Mouse (Mus musculus) left cerebral cortex, postnatal 25 days (tissue): ENCODE data around the gene Haus8. TPM values are rescaled to one million over a fixed set of nuclear protein-coding genes. Genes with fewer than 3 reads are reported as not detected.
"Not testable (repeated sequence)": the region's sequence is repeated elsewhere in the genome, so short reads cannot be mapped to it uniquely, and the experiment has no call there.

ENCODE experiments used
- DNase-seq, 2 experiments: peaks; one replicate each; pipeline ENCODE4 v3.0.0; 2022; ENCODE audit warnings: low spot score in 2 of 2, mixed read lengths in 1 of 2
- intact Hi-C: fragments of 180-260 bp; cut with DNase I; formaldehyde crosslinking; loops from one replicate; pipeline ENCODE4 v1.15.1; 2025
- total RNA-seq, 2 experiments: library from RNA; stranded (reverse); gene quantifications; 2 replicates each; pipeline ENCODE4 v1.2.3; 2021

Gene Haus8
- total RNA-seq, result 10 to 100 TPM; 10.9 to 14.7 TPM

DNA sequence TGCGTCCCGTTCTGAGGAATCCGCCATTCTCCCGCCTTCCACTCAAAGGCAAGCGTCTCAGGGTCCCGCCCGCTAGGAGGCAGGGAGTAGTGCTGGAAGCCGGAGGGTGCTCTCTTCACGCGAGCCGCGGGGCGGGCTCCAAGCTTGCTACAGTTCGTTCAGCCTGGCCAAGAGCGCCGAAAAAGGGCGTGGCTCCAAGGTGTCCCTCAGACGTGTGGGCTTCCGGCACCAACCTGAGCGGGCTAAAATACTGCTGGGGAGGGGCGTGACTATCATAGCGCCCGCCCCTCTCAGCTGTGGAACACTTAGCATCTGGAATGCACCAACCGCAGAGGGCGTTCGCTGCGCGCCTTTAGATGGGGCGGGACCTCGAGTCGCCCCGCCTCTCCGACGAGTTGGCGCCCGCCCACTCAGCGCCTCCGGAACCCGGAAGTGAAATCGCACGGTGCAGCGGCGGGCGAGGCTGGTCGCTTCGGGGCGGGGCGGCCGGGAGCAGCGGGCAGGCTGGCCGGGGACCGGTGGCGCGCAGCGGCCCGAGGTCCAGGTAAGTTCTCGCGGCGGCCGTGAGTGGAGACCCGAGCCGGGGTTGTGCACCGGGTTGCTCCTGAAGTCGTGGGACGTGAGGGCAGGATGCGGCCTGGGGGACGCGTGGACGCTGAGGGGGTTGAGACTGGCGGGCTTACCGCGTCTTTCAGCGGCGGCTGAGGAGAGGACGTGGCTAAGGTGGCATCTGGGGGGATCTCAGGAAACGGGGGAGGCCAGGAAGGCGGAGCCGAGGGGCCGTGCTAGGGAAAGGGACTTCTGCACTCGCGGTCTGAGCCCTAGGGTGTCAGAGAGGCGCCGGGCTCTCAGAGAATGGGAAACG, at the start of gene Haus8, which contains the start of gene Myo9b:
Gene Haus8 (minus strand): TSS at position 649 of the 865 bp plus-strand sequence.
Gene Myo9b (plus strand): TSS at position 429 of the 865 bp plus-strand sequence.
- intact Hi-C loops, result loop anchor here (2.0 to 5.0 kb wide), 2 partner anchors 94 to 375 kb away; partner anchors contain the start of genes Rpl18a and Use1
- peak; percentile 97 to 98 for DNase-seq

GRCm38 (mm10) chr8:71319760-71320159, 47.0 kb upstream of the Haus8 start:
- DNase-seq, intact Hi-C loops: not testable (repeated sequence)

GRCm38 (mm10) chr8:71318610-71319009, 45.9 kb upstream of the Haus8 start:
- DNase-seq, intact Hi-C loops: not testable (repeated sequence)

DNA sequence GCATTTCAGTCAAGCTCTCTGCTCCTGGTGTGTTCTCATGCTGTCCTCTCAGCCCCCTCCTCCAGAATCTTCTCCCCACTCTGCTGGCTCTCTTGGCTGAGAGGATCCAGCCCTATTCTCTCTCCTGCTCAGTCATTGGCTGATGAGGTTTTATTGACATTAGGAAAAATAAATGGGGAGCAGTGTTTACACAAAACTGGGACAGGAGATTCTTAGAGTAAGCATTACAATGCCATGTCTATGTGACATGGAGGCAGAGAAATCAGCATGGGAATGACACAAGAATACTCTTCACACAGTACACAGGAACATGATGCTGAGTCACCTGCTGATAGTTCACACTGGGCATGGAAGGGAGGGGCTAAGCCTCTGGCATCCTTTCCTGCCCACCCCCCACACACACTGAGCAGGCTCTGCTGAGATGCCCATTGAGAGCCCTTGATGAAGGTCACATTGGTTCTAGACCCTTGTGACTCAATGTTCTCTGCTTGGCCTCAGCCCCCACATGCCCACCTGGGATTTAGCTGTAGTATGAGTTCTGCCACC, 43.8 kb upstream of the Haus8 start:
- DNase-seq, result no peak
- intact Hi-C loops, result no loop called here

DNA sequence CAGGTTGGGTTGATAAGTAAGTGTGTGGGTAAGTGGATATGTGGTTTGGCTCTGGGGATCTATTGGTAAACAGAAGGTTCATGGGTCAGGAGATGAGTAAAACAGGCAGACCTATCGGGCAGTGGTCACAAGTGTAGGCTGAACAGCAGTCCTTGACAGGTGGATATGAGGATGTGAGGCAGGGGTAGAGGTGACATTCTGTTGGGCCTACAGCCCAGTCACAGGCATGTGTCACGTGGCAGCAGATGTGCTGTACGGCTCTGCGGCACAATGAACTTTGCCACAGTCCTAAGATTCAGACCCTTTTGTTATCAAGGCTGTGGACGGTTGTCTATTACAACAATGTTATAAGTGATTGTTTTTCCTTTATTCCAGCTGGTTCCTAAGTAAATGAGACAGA, 43.2 kb upstream of the Haus8 start:
- intact Hi-C loops, result no loop called here
- DNase-seq, result no peak

DNA sequence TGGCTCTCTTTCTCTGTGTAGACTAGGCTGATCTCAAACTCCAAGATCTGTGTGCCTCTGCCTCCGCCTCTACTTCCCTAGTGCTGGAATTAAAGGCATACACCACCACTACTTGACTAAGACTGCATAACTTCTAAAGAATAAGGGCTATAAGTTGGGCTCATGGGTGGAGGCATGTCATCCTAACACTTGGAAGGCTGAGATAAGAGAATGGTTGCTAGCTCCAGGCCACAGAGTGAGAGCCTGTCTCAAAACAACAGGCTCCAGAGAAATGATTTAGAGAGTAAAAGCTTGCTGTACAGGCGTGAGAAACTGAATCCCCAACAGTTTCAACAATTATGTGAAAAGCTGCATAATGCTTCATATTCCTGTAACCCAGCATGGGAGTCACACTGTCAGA, 41.2 kb upstream of the Haus8 start:
- no peak for DNase-seq
- intact Hi-C loops, result no loop called here

GRCm38 (mm10) chr8:71312700-71313099, 40.0 kb upstream of the Haus8 start:
- no peak for DNase-seq
- intact Hi-C loops, result no loop called here

- DNase-seq, result peak in 1 of 2 experiments; percentile 26
- intact Hi-C loops, result no loop called here
These were observed 37.7 kb upstream of the Haus8 start for GRCm38 (mm10) chr8:71310446-71310845.

- DNase-seq, result no peak
- intact Hi-C loops, result no loop called here
These were observed 35.2 kb upstream of the Haus8 start for GRCm38 (mm10) chr8:71307913-71308312.

DNA sequence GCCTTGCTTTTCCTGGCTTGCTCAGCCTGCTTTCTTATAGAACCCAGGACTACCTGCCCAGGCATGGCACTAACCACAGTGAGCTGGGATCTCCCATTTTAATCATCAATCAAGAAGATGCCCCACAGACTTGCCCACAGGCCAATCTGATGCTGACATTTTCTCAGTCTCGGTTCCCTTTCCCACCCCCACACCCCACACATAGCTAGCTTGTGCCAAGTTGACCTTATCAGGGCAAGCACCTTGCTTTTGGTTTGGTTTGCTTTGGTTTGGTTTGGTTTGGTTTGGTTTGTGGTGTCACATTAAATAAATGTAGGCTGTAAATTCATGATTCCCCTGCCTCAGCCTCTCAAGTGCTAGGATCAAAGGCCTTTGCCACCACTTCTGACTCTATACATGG, 34.6 kb upstream of the Haus8 start:
- intact Hi-C loops, result no loop called here
- no peak for DNase-seq

DNA sequence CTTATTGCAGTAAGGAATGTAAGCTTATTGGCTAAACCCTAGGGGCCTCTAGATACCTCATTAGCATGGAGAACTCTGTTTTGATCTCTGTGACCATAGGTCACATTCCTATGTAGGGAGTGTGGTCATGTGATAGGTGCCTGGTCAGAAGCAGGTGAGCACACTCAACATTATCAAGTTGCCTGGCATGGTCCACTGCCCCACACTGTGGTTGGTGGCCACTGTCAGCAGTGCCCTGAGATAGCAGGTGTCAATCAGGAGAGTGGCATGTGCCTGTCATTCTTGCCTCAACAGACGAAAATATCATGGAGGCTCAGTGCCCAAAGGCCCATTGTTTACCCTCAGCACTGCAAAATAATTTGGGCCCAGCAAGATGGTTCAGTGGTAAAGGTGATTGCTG, 33.3 kb upstream of the Haus8 start:
- no peak for DNase-seq
- intact Hi-C loops, result no loop called here

- intact Hi-C loops, result no loop called here
These were observed 30.9 kb upstream of the Haus8 start for GRCm38 (mm10) chr8:71303632-71304031.

GRCm38 (mm10) chr8:71302788-71303187, 30.1 kb upstream of the Haus8 start:
- no peak for DNase-seq
- intact Hi-C loops, result no loop called here

More at GRCm38 (mm10) chr8:71303632-71304031, 30.9 kb upstream of the Haus8 start:
- no peak for DNase-seq

GRCm38 (mm10) chr8:71299716-71300115, 27.0 kb upstream of the Haus8 start:
- intact Hi-C loops, result no loop called here
- no peak for DNase-seq

GRCm38 (mm10) chr8:71297439-71297838, 24.7 kb upstream of the Haus8 start:
- DNase-seq, result no peak
- intact Hi-C loops, result no loop called here

- no peak for DNase-seq
- intact Hi-C loops, result no loop called here
These were observed 24.1 kb upstream of the Haus8 start for GRCm38 (mm10) chr8:71296784-71297183.

- intact Hi-C loops, result no loop called here
- no peak for DNase-seq
These were observed 23.5 kb upstream of the Haus8 start for GRCm38 (mm10) chr8:71296188-71296621.

DNA sequence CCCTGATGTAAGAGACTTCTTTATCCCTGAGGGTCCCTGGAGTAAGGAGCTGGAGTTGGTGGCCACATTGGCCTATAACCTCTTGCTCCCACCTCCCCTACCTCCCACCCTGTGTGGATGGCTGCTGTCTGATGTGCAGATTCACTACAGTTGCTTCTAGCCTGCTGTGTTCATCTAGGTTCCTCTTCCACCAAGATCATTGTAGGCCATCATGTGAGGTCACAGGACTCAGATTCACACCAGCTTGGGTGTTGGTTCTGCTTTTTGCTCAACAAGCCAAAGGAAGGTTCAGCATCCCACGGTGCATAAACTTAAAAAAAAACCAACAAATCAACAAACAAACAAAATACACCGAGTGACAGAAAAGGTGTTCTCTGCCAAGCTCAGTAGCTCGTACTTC, 21.2 kb upstream of the Haus8 start:
- DNase-seq, intact Hi-C loops: not testable (repeated sequence)

DNA sequence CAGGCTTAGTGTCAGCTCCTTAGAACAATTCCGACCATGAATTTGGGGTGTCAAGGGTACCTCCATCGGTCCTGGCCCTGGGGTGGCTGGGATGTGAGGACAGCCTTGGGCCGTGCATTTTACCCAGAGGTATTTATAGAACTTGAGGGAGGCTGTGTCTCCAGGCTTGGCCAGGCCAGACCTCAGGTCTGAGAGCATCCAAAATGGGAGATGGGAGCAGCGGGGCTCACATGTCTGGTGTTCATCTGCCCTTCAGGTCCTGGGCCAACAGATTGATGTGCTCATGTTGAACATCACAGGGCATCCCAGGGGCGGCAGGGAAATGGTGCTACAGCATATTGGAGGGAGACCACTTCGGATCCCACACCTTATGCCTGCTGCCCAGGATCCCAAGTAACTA, 18.6 kb upstream of the Haus8 start:
- DNase-seq, result no peak
- intact Hi-C loops, result no loop called here

GRCm38 (mm10) chr8:71290911-71291310, 18.2 kb upstream of the Haus8 start:
- intact Hi-C loops, result no loop called here

GRCm38 (mm10) chr8:71290211-71290610, 17.5 kb upstream of the Haus8 start:
- no peak for DNase-seq
- intact Hi-C loops, result no loop called here

More at GRCm38 (mm10) chr8:71290911-71291310, 18.2 kb upstream of the Haus8 start:
- DNase-seq, result no peak
